Mouse (Mus musculus): ENCODE measurements around the gene Cnnm2. TPM values are rescaled to one million over a fixed set of nuclear protein-coding genes. Genes with fewer than 3 reads are reported as not detected.

Cnnm2 gene
- total RNA-seq, 2 experiments from 2014 or later = 33.3 to 33.9 TPM

DNA sequence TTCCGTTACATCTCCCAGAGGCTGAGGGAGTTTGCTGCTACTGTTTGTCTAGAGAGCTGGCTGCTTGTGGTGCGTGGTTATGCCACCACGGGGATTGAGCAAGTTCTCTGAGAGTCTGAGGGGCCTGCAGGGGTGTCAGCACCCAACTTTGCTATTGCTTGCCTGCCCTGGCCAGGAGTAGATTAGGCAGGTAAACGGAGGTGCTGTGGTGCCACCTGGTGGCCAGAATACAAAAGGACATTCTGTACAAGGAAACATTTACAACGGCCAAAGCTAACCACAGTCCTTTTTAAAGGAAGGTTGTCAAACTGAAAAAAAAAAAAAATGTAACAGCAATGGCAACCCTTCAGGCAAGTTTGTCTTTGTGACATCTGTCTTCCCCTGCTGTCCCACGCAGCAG is 108.1 kb downstream of the Cnnm2 start:
- DNase-seq (ENCODE audit: low spot score in 2 of 2) = peak; percentile 86 to 90
- intact Hi-C loops (cut with DNase I) = loop anchor here (1.0 to 5.0 kb wide), 3 partner anchors 109 to 277 kb away; no protein-coding TSS in a partner anchor

GRCm38 (mm10) chr19:46871096-46871495 is 109.7 kb downstream of the Cnnm2 start:
- peak in 1 of 2 experiments; percentile 67 for DNase-seq (ENCODE audit: low spot score in 2 of 2)
- intact Hi-C loops (cut with DNase I) = no loop called here

- intact Hi-C loops (cut with DNase I) = no loop called here
- no peak for DNase-seq (ENCODE audit: low spot score in 2 of 2)
Observed at GRCm38 (mm10) chr19:46871651-46872050, 110.3 kb downstream of the Cnnm2 start.

- intact Hi-C loops (cut with DNase I) = no loop called here
Observed at GRCm38 (mm10) chr19:46873924-46874323, 112.5 kb downstream of the Cnnm2 start.

DNA sequence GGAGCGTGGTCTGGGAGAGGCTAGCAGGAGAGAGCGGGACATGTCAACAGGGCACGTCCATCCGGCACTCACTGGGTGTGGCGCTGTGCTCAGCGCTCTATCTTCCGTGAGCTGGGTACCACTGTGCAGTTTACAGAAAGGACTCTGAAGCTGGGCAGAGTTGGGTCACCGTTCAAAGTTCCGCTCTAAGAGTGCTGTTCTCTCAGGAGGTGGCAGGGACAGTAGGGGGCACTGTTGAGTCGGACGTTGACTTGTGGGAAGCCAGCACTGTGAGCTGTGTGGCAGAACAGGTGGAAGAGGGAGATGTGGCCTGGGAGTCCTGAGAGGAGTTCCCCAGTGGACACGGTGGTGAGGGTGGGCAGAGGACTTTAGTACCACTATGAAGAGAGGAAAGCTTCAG is 114.4 kb downstream of the Cnnm2 start:
- peak; percentile 85 to 87 for DNase-seq (ENCODE audit: low spot score in 2 of 2)
- intact Hi-C loops (cut with DNase I) = loop anchor here (1.0 to 5.0 kb wide), 2 partner anchors 116 to 167 kb away; no protein-coding TSS in a partner anchor

More at GRCm38 (mm10) chr19:46873924-46874323, 112.5 kb downstream of the Cnnm2 start:
- no peak for DNase-seq (ENCODE audit: low spot score in 2 of 2)

DNA sequence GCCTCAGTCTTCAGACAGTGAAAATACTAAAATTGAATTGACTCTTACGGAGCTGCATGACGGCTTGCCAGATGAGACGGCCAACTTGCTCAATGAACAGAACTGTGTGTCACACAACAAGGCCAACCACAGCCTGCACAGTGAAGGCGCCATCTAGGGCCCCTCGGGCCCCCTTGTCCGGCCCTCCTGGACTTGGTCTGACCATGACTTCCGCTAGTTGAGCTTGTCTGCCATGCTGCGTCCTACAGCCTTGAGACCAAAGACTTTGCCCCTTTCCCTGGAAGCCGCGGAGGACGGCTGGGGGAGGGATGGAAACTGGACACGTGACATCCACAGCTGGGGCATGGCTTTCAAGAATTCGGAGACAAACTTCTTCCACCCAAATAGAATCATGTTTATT is 116.5 kb downstream of the Cnnm2 start:
- DNase-seq (ENCODE audit: low spot score in 2 of 2) = no peak
- intact Hi-C loops (cut with DNase I) = loop anchor here (5.0 kb wide), 1 partner anchor 164 kb away; no protein-coding TSS in a partner anchor

DNA sequence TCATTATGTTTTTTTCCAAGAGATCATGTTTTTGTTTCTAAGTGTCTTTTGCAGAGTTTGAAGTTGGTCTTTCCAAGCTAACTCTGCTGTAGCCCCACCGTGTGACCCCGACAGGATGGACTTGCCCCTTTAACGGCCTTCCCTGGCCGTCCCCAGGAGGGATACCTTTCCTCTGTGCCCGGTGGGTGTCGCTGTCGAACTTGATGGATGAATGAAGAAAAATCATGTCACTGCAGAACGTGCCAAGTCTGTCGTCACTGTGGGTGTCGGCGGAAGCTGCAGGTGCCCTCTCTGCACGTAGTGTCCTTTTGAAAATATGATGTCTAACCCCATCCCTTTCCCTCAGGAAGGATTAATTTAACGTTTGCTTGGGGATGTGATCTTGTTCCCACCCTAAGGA is 117.0 kb downstream of the Cnnm2 start:
- DNase-seq (ENCODE audit: low spot score in 2 of 2) = peak; percentile 60 to 64
- intact Hi-C loops (cut with DNase I) = loop anchor here (5.0 kb wide), 1 partner anchor 164 kb away; no protein-coding TSS in a partner anchor

GRCm38 (mm10) chr19:46879876-46880275 is 118.5 kb downstream of the Cnnm2 start:
- DNase-seq (ENCODE audit: low spot score in 2 of 2) = no peak
- intact Hi-C loops (cut with DNase I) = loop anchor here (5.0 kb wide), 1 partner anchor 162 kb away; no protein-coding TSS in a partner anchor

GRCm38 (mm10) chr19:46885365-46885764 is 124.0 kb downstream of the Cnnm2 start:
- intact Hi-C loops (cut with DNase I) = no loop called here

GRCm38 (mm10) chr19:46886826-46887225 is 125.4 kb downstream of the Cnnm2 start:
- no peak for DNase-seq (ENCODE audit: low spot score in 2 of 2)
- intact Hi-C loops (cut with DNase I) = no loop called here

More at GRCm38 (mm10) chr19:46885365-46885764, 124.0 kb downstream of the Cnnm2 start:
- DNase-seq (ENCODE audit: low spot score in 2 of 2) = no peak

DNA sequence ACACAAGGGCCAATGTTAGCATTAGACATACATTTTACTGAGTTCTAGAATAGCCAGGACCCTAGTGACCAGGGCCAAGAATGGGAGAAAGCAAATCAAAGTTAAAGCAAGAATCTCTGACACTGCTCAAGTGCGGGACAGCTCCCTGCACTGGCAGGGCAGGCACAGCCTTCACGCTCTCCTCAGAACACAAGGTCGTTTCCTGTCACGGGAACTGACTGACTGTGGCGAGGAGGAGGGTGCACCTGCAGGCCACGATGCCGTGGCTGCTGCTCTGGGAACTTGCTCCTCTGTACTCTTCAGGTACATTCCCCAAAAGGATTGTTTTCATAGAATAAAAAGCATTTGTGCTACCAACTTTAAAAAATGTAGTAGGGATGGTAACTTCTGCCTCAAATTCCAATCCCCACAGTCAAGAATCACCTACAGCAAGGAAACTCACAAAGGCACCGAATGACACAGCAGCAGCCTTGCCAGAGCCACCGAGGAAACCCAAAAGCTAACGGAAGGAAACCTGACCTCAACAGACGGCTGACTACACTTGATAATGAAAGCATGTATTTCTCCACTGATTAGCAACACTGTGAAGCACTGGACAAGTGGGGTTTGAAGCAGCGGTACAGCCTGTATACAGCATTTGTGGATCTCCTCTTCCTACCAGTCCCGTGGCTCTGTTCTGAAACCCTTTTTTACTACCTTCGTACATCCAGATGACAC is 126.6 kb downstream of the Cnnm2 start:
- intact Hi-C loops (cut with DNase I) = no loop called here
- no peak for DNase-seq (ENCODE audit: low spot score in 2 of 2)

DNA sequence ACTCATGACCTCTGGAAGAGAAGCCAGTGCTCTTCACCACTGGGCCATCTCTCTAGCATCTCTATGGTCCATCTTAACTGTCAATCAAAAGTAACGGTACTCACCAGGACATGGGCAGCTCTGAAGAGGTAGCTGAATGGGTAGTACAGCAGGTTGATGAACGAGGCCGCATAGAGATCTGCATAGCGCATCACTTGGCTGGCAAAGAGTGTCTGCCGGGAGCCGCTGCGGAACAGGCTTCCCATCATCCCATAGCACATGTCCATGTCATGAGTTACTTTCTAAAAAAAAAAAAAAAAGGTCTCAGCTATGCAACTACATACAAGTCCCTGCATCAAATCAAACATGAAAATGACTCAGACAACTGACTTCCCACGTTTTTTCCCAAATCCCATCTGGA is 128.3 kb downstream of the Cnnm2 start:
- no peak for DNase-seq (ENCODE audit: low spot score in 2 of 2)
- intact Hi-C loops (cut with DNase I) = no loop called here

DNA sequence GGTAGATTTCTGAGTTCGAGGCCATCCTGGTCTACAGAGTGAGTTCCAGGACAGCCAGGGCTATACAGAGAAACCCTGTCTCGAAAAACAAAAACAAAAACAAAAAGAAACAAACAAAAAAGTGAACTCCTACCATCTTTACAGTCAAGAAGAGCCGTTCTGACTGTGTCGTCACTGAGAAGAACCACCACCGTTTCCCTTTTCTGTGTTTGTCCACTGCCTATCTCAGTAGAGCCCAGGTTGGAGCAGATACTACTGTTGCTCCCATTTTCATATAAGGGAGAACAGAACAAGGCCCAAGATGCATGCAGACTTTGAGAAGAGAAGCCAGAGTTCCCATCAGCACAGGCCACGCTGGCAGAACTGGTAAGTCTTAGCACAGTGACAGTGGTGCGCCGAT is 129.3 kb downstream of the Cnnm2 start:
- no peak for DNase-seq (ENCODE audit: low spot score in 2 of 2)
- intact Hi-C loops (cut with DNase I) = no loop called here

DNA sequence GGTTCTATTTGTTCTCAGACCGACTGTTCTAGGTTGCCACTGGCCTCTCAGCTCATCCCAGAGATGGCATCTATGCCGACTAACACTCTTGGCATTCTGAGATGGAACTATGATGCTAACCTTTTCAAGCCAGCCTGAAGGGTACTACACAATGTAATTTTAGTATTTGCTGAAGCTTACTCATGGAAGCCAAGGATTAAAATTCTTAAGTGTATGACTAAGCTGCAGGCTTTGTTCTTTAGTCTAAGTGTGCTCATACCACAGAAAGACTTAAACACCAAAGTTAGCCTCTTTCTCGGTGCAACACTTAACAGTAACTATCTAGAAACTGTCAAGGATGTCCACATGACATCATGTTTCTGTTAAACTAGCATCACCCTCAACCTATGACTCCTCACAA is 131.5 kb downstream of the Cnnm2 start:
- DNase-seq (ENCODE audit: low spot score in 2 of 2) = no peak
- intact Hi-C loops (cut with DNase I) = no loop called here

- DNase-seq (ENCODE audit: low spot score in 2 of 2) = no peak
- intact Hi-C loops (cut with DNase I) = no loop called here
Observed at GRCm38 (mm10) chr19:46893484-46893883, 132.1 kb downstream of the Cnnm2 start.

DNA sequence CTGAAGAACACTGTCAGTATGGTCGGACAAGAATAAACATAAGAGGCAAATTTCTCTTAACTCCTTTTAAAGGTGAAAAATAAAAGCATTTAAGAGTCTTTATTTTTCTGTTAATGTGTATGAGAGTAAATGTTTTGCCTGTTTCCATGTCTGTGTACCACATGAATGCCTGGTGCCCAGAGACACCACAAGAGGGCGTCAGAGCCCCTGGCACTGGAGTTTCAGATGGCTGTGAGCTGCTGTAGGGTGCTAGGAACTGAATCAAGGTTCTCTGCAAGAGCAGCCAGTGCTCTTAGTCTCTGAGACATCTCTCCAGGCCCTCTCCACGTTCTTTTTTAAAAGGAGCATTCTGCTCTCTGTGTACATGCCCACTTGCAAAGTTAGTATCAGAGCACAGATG is 135.7 kb downstream of the Cnnm2 start:
- DNase-seq (ENCODE audit: low spot score in 2 of 2) = no peak
- intact Hi-C loops (cut with DNase I) = loop anchor here (5.0 kb wide), 1 partner anchor 95 kb away; no protein-coding TSS in a partner anchor

GRCm38 (mm10) chr19:46898222-46898621 is 136.8 kb downstream of the Cnnm2 start:
- intact Hi-C loops (cut with DNase I) = loop anchor here (5.0 kb wide), 1 partner anchor 94 kb away; no protein-coding TSS in a partner anchor
- DNase-seq (ENCODE audit: low spot score in 2 of 2) = peak in 1 of 2 experiments; percentile 66

DNA sequence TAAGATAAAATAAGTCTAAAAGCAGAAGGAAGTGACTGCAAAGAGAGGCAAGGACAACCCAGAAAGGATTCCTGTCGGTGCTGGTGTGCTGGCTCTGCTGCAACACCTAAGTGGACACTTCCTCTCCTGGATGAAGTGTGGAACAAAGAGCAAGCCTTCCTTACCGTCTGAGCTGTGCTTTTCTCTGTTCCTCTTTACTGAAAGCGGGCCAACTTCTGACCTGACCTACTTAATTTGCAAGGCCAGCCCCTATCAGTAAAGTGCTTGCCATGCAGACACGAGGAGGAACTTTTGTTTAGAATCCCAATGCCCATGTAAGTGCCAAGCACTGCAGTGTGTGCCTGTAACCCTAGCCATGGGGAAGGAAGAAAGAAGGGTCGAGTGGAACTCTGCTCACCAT is 137.9 kb downstream of the Cnnm2 start:
- intact Hi-C loops (cut with DNase I) = loop anchor here (5.0 kb wide), 1 partner anchor 93 kb away; no protein-coding TSS in a partner anchor
- no peak for DNase-seq (ENCODE audit: low spot score in 2 of 2)

DNA sequence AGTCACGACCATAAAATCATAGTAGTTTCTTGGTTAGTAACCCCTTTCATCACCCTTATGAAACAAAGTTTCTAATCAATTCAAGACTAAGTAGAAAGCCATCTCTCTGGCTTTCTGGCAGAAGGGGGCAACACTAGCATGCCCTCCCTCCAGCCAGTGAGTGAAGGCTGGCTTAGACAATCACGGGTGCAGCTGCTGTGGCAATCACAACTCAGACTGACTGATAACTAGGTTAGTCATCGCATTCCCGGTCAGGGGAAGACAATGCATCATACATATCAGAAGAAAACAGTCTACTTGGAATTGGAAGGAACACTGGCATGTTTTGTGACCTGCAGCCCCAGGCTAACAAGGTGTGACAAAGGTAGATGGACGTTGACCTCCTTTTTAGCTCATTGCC is 138.5 kb downstream of the Cnnm2 start:
- intact Hi-C loops (cut with DNase I) = loop anchor here (5.0 kb wide), 1 partner anchor 92 kb away; no protein-coding TSS in a partner anchor
- no peak for DNase-seq (ENCODE audit: low spot score in 2 of 2)

- intact Hi-C loops (cut with DNase I) = no loop called here
- no peak for DNase-seq (ENCODE audit: low spot score in 2 of 2)
Observed at GRCm38 (mm10) chr19:46900786-46901185, 139.4 kb downstream of the Cnnm2 start.

DNA sequence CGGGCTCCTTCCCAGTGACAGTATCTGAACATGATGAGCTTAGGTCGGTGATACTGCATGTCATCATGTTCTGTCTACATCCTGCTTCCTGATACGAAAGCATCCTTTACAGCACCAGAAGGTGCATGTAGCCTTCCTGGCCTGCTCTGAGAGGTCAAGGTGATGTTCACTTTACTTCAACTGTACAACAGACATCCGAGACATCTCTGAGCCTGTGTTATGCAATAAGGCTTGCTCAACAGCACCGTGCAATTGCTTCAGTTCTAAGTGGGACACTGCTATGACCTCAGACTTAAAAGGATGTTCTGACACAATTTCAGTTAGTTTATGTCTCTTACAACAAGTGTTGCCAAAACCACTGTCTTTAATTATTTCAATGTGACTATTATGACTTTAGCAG is 139.9 kb downstream of the Cnnm2 start:
- intact Hi-C loops (cut with DNase I) = no loop called here
- no peak for DNase-seq (ENCODE audit: low spot score in 2 of 2)

All from left cerebral cortex, postnatal 25 days (tissue).